Comparison of ENCODE assay signal across 8 mouse cellular contexts in genomic region chr2:69802911-69803312, GRCm38 (mm10). TPM values are rescaled to one million over a fixed set of nuclear protein-coding genes. Genes with fewer than 3 reads are reported as not detected.
A peak's percentile ranks its signal among the peaks of the same experiment; 100 is the strongest.
DNase-seq lines count a peak whose midpoint lies in the region; ATAC-seq and TF ChIP-seq lines count a peak whose summit lies in the region.
"Had no signal": no experiment of that assay in that cellular context is flagged by ENCODE, and none has a peak within 500 bp of the region (broad histone marks: within the 10 kb centered on the region; RNA-seq: fewer than 3 reads in every experiment).

No protein-coding gene starts in this region.

- peak; percentile 71 to 80 for DNase-seq in CD8-positive naive resting alpha-beta T cell, adult 2 months (ENCODE audit: low read depth in 2 of 2, low spot score in 2 of 2)
- DNase-seq in Patski (ENCODE audit: low read depth, low spot score), result peak; percentile 10
- peak; percentile 73 to 74 for DNase-seq in cerebellum, postnatal 10 days
- DNase-seq in heart, adult 11 months, result peak; percentile 97
- peak; percentile 85 for DNase-seq in lung, postnatal 10 days
- peak; percentile 51 to 81 for DNase-seq in spleen, adult 18-20 months

- CTCF ChIA-PET in Patski (lab: Charles Lee), result interaction anchor here (0.9 to 2.0 kb wide), 5 partner anchors 9 to 33 kb away, joined by 3 to 6 read pairs (median 4); no protein-coding TSS in a partner anchor

- no peak overlapping the region for H3K4me3 ChIP-seq in kidney, embryonic 14.5 days (ENCODE audit: low read length)

- no peak overlapping the region for H3K27ac ChIP-seq in kidney, embryonic 14.5 days (ENCODE audit: low read depth, low read length)
- H3K27ac ChIP-seq: macrophage had no signal

- peak; percentile 62 for ATAC-seq in Patski
- ATAC-seq in kidney, embryonic 14.5 days (ENCODE audit: low FRiP score, low TSS enrichment), result peak; percentile 69

- H3K27me3 ChIP-seq in Patski, result peaks cover 11% of the 10 kb centered on the region
- H3K27me3 ChIP-seq in kidney, embryonic 14.5 days (ENCODE audit: control insufficient read depth, insufficient read depth, low read length), result no peaks in the 10 kb centered on the region

- no peaks in the 10 kb centered on the region for H3K9me3 ChIP-seq in kidney, embryonic 14.5 days (ENCODE audit: control insufficient read depth, low read length)

- H3K9ac ChIP-seq in kidney, embryonic 14.5 days (ENCODE audit: low read depth, low read length), result no peak overlapping the region

- WGBS in kidney, embryonic 14.5 days, result 57% methylated on average over 5 of the region's 5 CpGs

- TF ChIP-seq CTCF in Patski (IDR thresholded peaks at IDR 0.05), result peak; percentile 70

- in situ Hi-C loops in Patski (cut with MboI; ENCODE audit: low pct_unique_long_range_greater_than_20kb), result no loop called here

- POLR2A ChIA-PET in Patski (lab: Charles Lee), result no interaction called here

- H3K4me1 ChIP-seq in kidney, embryonic 14.5 days (ENCODE audit: control insufficient read depth, insufficient read depth, low read length), result no peaks in the 10 kb centered on the region

- H3K36me3 ChIP-seq in kidney, embryonic 14.5 days (ENCODE audit: control insufficient read depth, insufficient read depth, low read length), result no peaks in the 10 kb centered on the region

- no peak overlapping the region for H3K4me2 ChIP-seq in kidney, embryonic 14.5 days (replicated peaks; ENCODE audit: low read depth, low read length)

RNA-seq across cellular contexts. Expression of gene Phospho2, which starts 13.5 kb away (rescaled TPM):
- polyA plus RNA-seq in Patski (2021), result 26.1 TPM
- polyA plus RNA-seq in kidney, embryonic 14.5 days (2014; fragmentation: Nextera tagmentation; extraction: Ambion mirVana), result 21.7 and 25.1 TPM in 2 replicates

RNA-seq across cellular contexts. Expression of gene Ccdc173, which starts 13.5 kb away (rescaled TPM):
- 8.5 TPM for polyA plus RNA-seq in Patski (2021)
- 3.0 and 3.2 TPM in 2 replicates for polyA plus RNA-seq in kidney, embryonic 14.5 days (2014; fragmentation: Nextera tagmentation; extraction: Ambion mirVana)

RNA-seq across cellular contexts. Expression of gene Klhl23, which starts 18.8 kb away (rescaled TPM):
- polyA plus RNA-seq in Patski (2021), result 13.0 TPM
- polyA plus RNA-seq in kidney, embryonic 14.5 days (2014; fragmentation: Nextera tagmentation; extraction: Ambion mirVana), result 26.2 and 32.8 TPM in 2 replicates

RNA-seq across cellular contexts. Expression of gene Ssb, which starts 58.5 kb away (rescaled TPM):
- 226 TPM for polyA plus RNA-seq in Patski (2021)
- 387 and 489 TPM in 2 replicates for polyA plus RNA-seq in kidney, embryonic 14.5 days (2014; fragmentation: Nextera tagmentation; extraction: Ambion mirVana)

Comparison
In these comparisons a context has a peak if more than half of its experiments do, and no peak if none do; other contexts are left out.
1. DNase-seq: peak in every context shown above with its lines; median percentile 97 in heart, adult 11 months; 85 in lung, postnatal 10 days; 76 in CD8-positive naive resting alpha-beta T cell, adult 2 months; 74 in cerebellum, postnatal 10 days; 66 in spleen, adult 18-20 months; 10 in Patski.